Mouse (Mus musculus) heart, postnatal 25 days (tissue): ENCODE measurements at regions not wholly inside any gene's neighbourhood (a gene's known extent, or its start where the extent isn't known, plus 50 kb on each side); places are given as distances from the start of the nearest gene placed in this dataset.

ENCODE experiments used
- DNase-seq: peaks from one replicate; pipeline ENCODE4 v3.0.0; 2022; ENCODE audit warnings: low spot score
- intact Hi-C: fragments of 180-260 bp; cut with DNase I; formaldehyde crosslinking; loops from one replicate; pipeline ENCODE4 v1.15.1; 2025

- intact Hi-C loops, result no loop called here
- DNase-seq, result no peak
These were observed 283.5 kb upstream of the Klf3 start for GRCm38 (mm10) chr5:64519731-64520130.

- DNase-seq, result no peak
- intact Hi-C loops, result no loop called here
These were observed 281.8 kb upstream of the Klf3 start for GRCm38 (mm10) chr5:64521401-64521800.

GRCm38 (mm10) chr5:64521969-64522368 lies 281.2 kb upstream of the Klf3 start:
- intact Hi-C loops, result no loop called here
- DNase-seq, result no peak

- intact Hi-C loops, result no loop called here
These were observed 276.7 kb upstream of the Klf3 start for GRCm38 (mm10) chr5:64526521-64526920.

GRCm38 (mm10) chr5:64527962-64528361 lies 275.2 kb upstream of the Klf3 start:
- intact Hi-C loops, result no loop called here
- no peak for DNase-seq

More at GRCm38 (mm10) chr5:64526521-64526920, 276.7 kb upstream of the Klf3 start:
- no peak for DNase-seq

GRCm38 (mm10) chr5:64534371-64534770 lies 268.8 kb upstream of the Klf3 start:
- intact Hi-C loops, result no loop called here
- DNase-seq, result no peak

GRCm38 (mm10) chr5:64534947-64535346 lies 268.2 kb upstream of the Klf3 start:
- intact Hi-C loops, result no loop called here

GRCm38 (mm10) chr5:64535546-64535945 lies 267.6 kb upstream of the Klf3 start:
- intact Hi-C loops, result no loop called here

More at GRCm38 (mm10) chr5:64534947-64535346, 268.2 kb upstream of the Klf3 start:
- DNase-seq, result no peak

GRCm38 (mm10) chr5:64536393-64537112 lies 266.6 kb upstream of the Klf3 start:
- intact Hi-C loops, result no loop called here
- DNase-seq, result peak; percentile 36

More at GRCm38 (mm10) chr5:64535546-64535945, 267.6 kb upstream of the Klf3 start:
- no peak for DNase-seq

- intact Hi-C loops, result no loop called here
- DNase-seq, result no peak
These were observed 265.9 kb upstream of the Klf3 start for GRCm38 (mm10) chr5:64537113-64537780.

GRCm38 (mm10) chr5:64541765-64542164 lies 261.4 kb upstream of the Klf3 start:
- intact Hi-C loops, result no loop called here
- DNase-seq, result no peak

GRCm38 (mm10) chr5:64555931-64556330 lies 247.3 kb upstream of the Klf3 start:
- no peak for DNase-seq
- intact Hi-C loops, result no loop called here

- DNase-seq, result no peak
- intact Hi-C loops, result no loop called here
These were observed 236.5 kb upstream of the Klf3 start for GRCm38 (mm10) chr5:64566451-64567390.

- DNase-seq, result no peak
- intact Hi-C loops, result no loop called here
These were observed 235.4 kb upstream of the Klf3 start for GRCm38 (mm10) chr5:64567813-64568212.

- intact Hi-C loops, result no loop called here
- no peak for DNase-seq
These were observed 234.9 kb upstream of the Klf3 start for GRCm38 (mm10) chr5:64568294-64568693.

- intact Hi-C loops, result no loop called here
- DNase-seq, result no peak
These were observed 228.8 kb upstream of the Klf3 start for GRCm38 (mm10) chr5:64574386-64574785.

- no peak for DNase-seq
- intact Hi-C loops, result no loop called here
These were observed 227.3 kb upstream of the Klf3 start for GRCm38 (mm10) chr5:64575896-64576295.

- intact Hi-C loops, result loop anchor here (1.0 kb wide), 1 partner anchor 227 kb away; the partner anchor contains the start of gene Klf3
These were observed 226.5 kb upstream of the Klf3 start for GRCm38 (mm10) chr5:64576426-64577262.

GRCm38 (mm10) chr5:64577424-64577823 lies 225.8 kb upstream of the Klf3 start:
- intact Hi-C loops, result loop anchor here (1.0 kb wide), 1 partner anchor 226 kb away; the partner anchor contains the start of gene Klf3
- no peak for DNase-seq

More at GRCm38 (mm10) chr5:64576426-64577262, 226.5 kb upstream of the Klf3 start:
- no peak for DNase-seq
